Mouse (Mus musculus): ENCODE results near the gene Gpr137c. TPM values are rescaled to one million over a fixed set of nuclear protein-coding genes. Genes with fewer than 3 reads are reported as not detected.

The Gpr137c gene
- total and polyA plus RNA-seq, 3 experiments, result 0.07 to 0.55 TPM; not detected in 1

DNA sequence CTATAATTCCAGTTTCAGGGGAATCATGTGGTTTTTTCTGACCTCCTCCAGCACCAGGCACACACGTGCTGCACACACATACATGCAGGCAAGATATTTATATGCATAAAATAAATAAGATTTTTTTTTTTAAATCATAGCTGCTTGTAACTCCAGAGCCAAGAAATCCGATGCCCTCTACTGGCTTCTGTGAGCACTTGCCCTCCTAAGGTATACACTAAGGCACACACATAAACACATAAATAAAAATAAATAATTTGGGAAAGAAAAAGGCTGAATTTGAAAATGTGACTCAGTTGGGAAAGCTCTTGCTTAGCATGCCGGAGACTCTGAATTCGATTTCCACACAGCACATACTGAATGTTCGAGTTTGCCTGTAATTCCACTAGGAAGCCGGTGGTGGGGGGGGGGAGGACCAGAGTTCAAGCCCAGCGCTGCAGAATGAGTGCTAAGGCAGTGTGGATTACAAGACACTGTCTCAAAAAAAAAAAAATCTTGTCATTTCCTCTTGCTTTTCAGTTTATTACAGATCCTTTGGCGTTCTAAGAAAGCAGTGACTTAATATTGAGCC lies 109.6 kb downstream of the Gpr137c start:
- Histone ChIP-seq H3K36me3 (replicated peaks in 1 of 2; ENCODE audit: control insufficient read depth in 1 of 2, insufficient read depth in 1 of 2, low read length in 1 of 2) (peaks cover 21 to 29% of the 10 kb centered on the region in 2 experiments), H3K27ac (ENCODE audit: insufficient read depth, low read depth) (no peak overlapping the region)
- in situ Hi-C loops (cut with MboI; ENCODE audit: low pct_ligation_motif_present, low pct_unique_long_range_greater_than_20kb, low sequenced_read_pairs), result no loop called here

DNA sequence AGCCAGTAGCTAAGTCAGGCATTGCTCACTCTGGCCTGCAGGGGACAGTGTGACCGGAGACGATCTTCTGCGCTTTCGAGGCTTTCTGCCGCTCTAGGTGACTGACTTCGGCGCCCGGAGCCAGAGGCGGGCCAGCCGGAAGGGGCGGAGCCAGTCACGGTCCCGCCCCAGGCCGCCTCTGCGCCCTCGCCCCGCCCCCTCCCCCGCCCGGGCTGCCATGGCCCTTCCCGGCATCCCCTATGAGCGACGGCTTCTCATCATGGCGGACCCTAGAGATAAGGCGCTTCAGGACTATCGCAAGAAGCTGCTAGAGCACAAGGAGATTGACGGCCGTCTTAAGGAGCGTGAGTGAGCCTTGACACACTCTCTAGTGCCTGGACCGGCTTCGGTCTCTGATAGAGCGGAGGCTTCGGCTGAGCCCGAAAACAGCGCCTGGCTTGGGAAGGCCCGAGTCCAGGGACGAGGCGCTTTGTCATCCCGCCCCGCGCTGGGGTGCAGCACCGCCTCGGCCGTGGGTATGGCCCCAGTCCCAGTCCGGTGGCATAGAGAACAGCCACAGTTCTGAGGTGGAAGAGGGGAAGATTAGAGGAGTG lies 110.2 kb downstream of the Gpr137c start, which contains the start of gene Psmc6:
Psmc6 (plus strand) TSS at position 200 of the 593 bp plus-strand sequence.
- Histone ChIP-seq H3K27ac (ENCODE audit: insufficient read depth, low read depth) (peak within 1 kb of the TSS; percentile 76), H3K27me3 (replicated peaks) (no peaks in the 10 kb centered on the region), H3K4me1 (ENCODE audit: control insufficient read depth in 1 of 2, insufficient read depth in 2 of 2) (peaks cover 4 to 34% of the 10 kb centered on the region in 2 experiments; a peak in 3 of 4 replicates), H3K9ac (ENCODE audit: insufficient read depth, low read depth) (peak within 1 kb of the TSS; percentile 100), H3K79me2 (replicated peaks; ENCODE audit: control insufficient read depth, extremely low read depth, insufficient read depth, poor library complexity, severe bottlenecking) (peaks cover 36% of the 10 kb centered on the region), H3K36me3 (replicated peaks in 1 of 2; ENCODE audit: control insufficient read depth in 1 of 2, insufficient read depth in 1 of 2, low read length in 1 of 2) (peaks cover 21 to 33% of the 10 kb centered on the region in 2 experiments), H3K4me2 (ENCODE audit: insufficient read depth, low read depth, poor library complexity, severe bottlenecking) (peak within 1 kb of the TSS; percentile 91), H3K4me3 (replicated peaks in 1 of 3; ENCODE audit: low read depth in 2 of 3, low read length in 2 of 3, poor library complexity in 1 of 3) (peak within 1 kb of the TSS; percentile 84 to 98 (median 88)), H3K9me3 (replicated peaks; ENCODE audit: low read length) (no peaks in the 10 kb centered on the region)
- dilution Hi-C loops (cut with MboI; ENCODE audit: extremely low pct_ligation_motif_present, extremely low pct_unique_long_range_greater_than_20kb, low sequenced_read_pairs) (no loop called here), in situ Hi-C loops (cut with MboI; ENCODE audit: low pct_ligation_motif_present, low pct_unique_long_range_greater_than_20kb, low sequenced_read_pairs) (no loop called here)
- peak; percentile 94 for DNase-seq (ENCODE audit: extremely low read depth)
- TF ChIP-seq NRF1 (IDR thresholded peaks at IDR 0.05; ENCODE audit: low read depth, low read length), result peak; percentile 38; the same call in 1 of the 2 replicates
- TF ChIP-seq TBP (conservative IDR thresholded peaks at IDR 0.05; ENCODE audit: low read depth, low read length), result peak; percentile 85
- TF ChIP-seq JUN (IDR thresholded peaks at IDR 0.05; ENCODE audit: insufficient read depth, low read depth, low read length), result no peak
- no peak for TF ChIP-seq BHLHE40 (IDR thresholded peaks at IDR 0.05; ENCODE audit: low read depth, low read length)
- peak; percentile 63 for TF ChIP-seq ELF1 (IDR thresholded peaks at IDR 0.05; ENCODE audit: low read depth, low read length)
- TF ChIP-seq MXI1 (IDR thresholded peaks at IDR 0.05; ENCODE audit: low read depth, low read length), result peak; percentile 20; the same call in 1 of the 2 replicates
- peak; percentile 69 to 88; a peak in 3 of 4 replicates for TF ChIP-seq CTCF (conservative IDR thresholded peaks at IDR 0.05 in 1 of 2, IDR thresholded peaks at IDR 0.05 in 1 of 2; ENCODE audit: low read depth in 2 of 2, low read length in 2 of 2)
- TF ChIP-seq ZC3H11A (IDR thresholded peaks at IDR 0.05; ENCODE audit: low read depth, low read length), result no peak
- TF ChIP-seq CHD2 (IDR thresholded peaks at IDR 0.05; ENCODE audit: low read length), result no peak
- TF ChIP-seq GABPA (IDR thresholded peaks at IDR 0.05; ENCODE audit: insufficient replicate concordance, low read depth, low read length), result peak; percentile 32; the same call in 1 of the 2 replicates
- no peak for TF ChIP-seq USF2 (conservative IDR thresholded peaks at IDR 0.05; ENCODE audit: low read depth, low read length)
- TF ChIP-seq TCF12 (IDR thresholded peaks at IDR 0.05; ENCODE audit: low read depth, low read length), result peak; percentile 90
- 0 out of 2 replicates have a peak, but pooled peaks have one; percentile 42 for TF ChIP-seq ZMIZ1 (IDR thresholded peaks at IDR 0.05; ENCODE audit: low read depth, low read length)
- TF ChIP-seq HCFC1 (IDR thresholded peaks at IDR 0.05; ENCODE audit: low read depth, low read length), result peak; percentile 76
- no peak for TF ChIP-seq JUND (conservative IDR thresholded peaks at IDR 0.05; ENCODE audit: low read depth, low read length)
- no peak for TF ChIP-seq MAX (IDR thresholded peaks at IDR 0.05; ENCODE audit: low read length)
- TF ChIP-seq EP300 (IDR thresholded peaks at IDR 0.05; ENCODE audit: low read length), result no peak
- no peak for TF ChIP-seq RCOR1 (conservative IDR thresholded peaks at IDR 0.05; ENCODE audit: low read depth, low read length)
- peak; percentile 20; the same call in 1 of the 2 replicates for TF ChIP-seq SMC3 (IDR thresholded peaks at IDR 0.05; ENCODE audit: low read depth, low read length)
- TF ChIP-seq POLR2AphosphoS2 (IDR thresholded peaks at IDR 0.05; ENCODE audit: low read depth, low read length), result 0 out of 2 replicates have a peak, but pooled peaks have one; percentile 37
- peak; percentile 54; the same call in 1 of the 2 replicates for TF ChIP-seq MEF2A (IDR thresholded peaks at IDR 0.05; ENCODE audit: borderline replicate concordance, low read depth, low read length)
- TF ChIP-seq ETS1 (conservative IDR thresholded peaks at IDR 0.05; ENCODE audit: low read depth, low read length), result no peak
- TF ChIP-seq SIN3A (IDR thresholded peaks at IDR 0.05; ENCODE audit: low read length), result 0 out of 2 replicates have a peak, but pooled peaks have one; percentile 24
- TF ChIP-seq USF1 (IDR thresholded peaks at IDR 0.05; ENCODE audit: low read depth, low read length), result no peak
- TF ChIP-seq NELFE (IDR thresholded peaks at IDR 0.05; ENCODE audit: low read depth, low read length), result peak; percentile 87
- no peak for TF ChIP-seq PAX5 (IDR thresholded peaks at IDR 0.05; ENCODE audit: low read length)

More for the DNA sequence above, 109.6 kb downstream of the Gpr137c start:
- Histone ChIP-seq H3K9ac (ENCODE audit: insufficient read depth, low read depth) (peak overlapping the region; percentile 67; the same call in 1 of the 2 replicates), H3K4me2 (ENCODE audit: insufficient read depth, low read depth, poor library complexity, severe bottlenecking) (peak overlapping the region; percentile 91), H3K79me2 (replicated peaks; ENCODE audit: control insufficient read depth, extremely low read depth, insufficient read depth, poor library complexity, severe bottlenecking) (peaks cover 36% of the 10 kb centered on the region), H3K9me3 (replicated peaks; ENCODE audit: low read length) (no peaks in the 10 kb centered on the region), H3K4me3 (replicated peaks in 1 of 3; ENCODE audit: low read depth in 2 of 3, low read length in 2 of 3, poor library complexity in 1 of 3) (peak overlapping the region; percentile 43 to 88 (median 61)), H3K4me1 (ENCODE audit: control insufficient read depth in 1 of 2, insufficient read depth in 2 of 2) (peaks cover 4 to 34% of the 10 kb centered on the region in 2 experiments; a peak in 3 of 4 replicates), H3K27me3 (replicated peaks) (no peaks in the 10 kb centered on the region)
- TF ChIP-seq SIN3A (IDR thresholded peaks at IDR 0.05; ENCODE audit: low read length) (no peak), POLR2A (IDR thresholded peaks at IDR 0.05; ENCODE audit: low read depth, low read length) (no peak), CHD1 (IDR thresholded peaks at IDR 0.05; ENCODE audit: low read depth, low read length) (0 out of 2 replicates have a peak, but pooled peaks have one; percentile 31), CTCF (conservative IDR thresholded peaks at IDR 0.05 in 1 of 2, IDR thresholded peaks at IDR 0.05 in 1 of 2; ENCODE audit: low read depth in 2 of 2, low read length in 2 of 2) (peak in 1 of 2 experiments; percentile 63; a peak in 3 of 4 replicates), BHLHE40 (IDR thresholded peaks at IDR 0.05; ENCODE audit: low read depth, low read length) (peak; percentile 9; the same call in 1 of the 2 replicates), RCOR1 (conservative IDR thresholded peaks at IDR 0.05; ENCODE audit: low read depth, low read length) (0 out of 2 replicates have a peak, but pooled peaks have one; percentile 43), MAX (IDR thresholded peaks at IDR 0.05; ENCODE audit: low read length) (0 out of 2 replicates have a peak, but pooled peaks have one; percentile 9), POLR2AphosphoS2 (IDR thresholded peaks at IDR 0.05; ENCODE audit: low read depth, low read length) (no peak), NELFE (IDR thresholded peaks at IDR 0.05; ENCODE audit: low read depth, low read length) (no peak), ZNF384 (IDR thresholded peaks at IDR 0.05; ENCODE audit: low read depth, low read length) (peak; percentile 91), MAZ (IDR thresholded peaks at IDR 0.05; ENCODE audit: low read depth, low read length) (0 out of 2 replicates have a peak, but pooled peaks have one; percentile 1)
- dilution Hi-C loops (cut with MboI; ENCODE audit: extremely low pct_ligation_motif_present, extremely low pct_unique_long_range_greater_than_20kb, low sequenced_read_pairs), result no loop called here
- DNase-seq (ENCODE audit: extremely low read depth), result peak; percentile 50
